Mouse (Mus musculus) megakaryocyte-erythroid progenitor cell, adult 5-6 weeks (primary cell): Measurements from ENCODE around the gene E430018J23Rik. TPM values are rescaled to one million over a fixed set of nuclear protein-coding genes. Genes with fewer than 3 reads are reported as not detected.
A peak's percentile ranks its signal among the peaks of the same experiment; 100 is the strongest.
"Not testable (repeated sequence)": the region's sequence is repeated elsewhere in the genome, so short reads cannot be mapped to it uniquely, and the experiment has no call there.

Experiments used
- ATAC-seq: replicated peaks from 2 replicates; pipeline ENCODE4 v1.8.0; 2016; ENCODE audit warnings: mild to moderate bottlenecking, inconsistent platforms; ENCODE audit not compliant: severe bottlenecking, poor library complexity, low FRiP score, low TSS enrichment
- total RNA-seq, 2 experiments: library from RNA; stranded (forward) in 1 of 2; stranded (reverse) in 1 of 2; fragments of 200-1000, 215-1000 nt in 1 of 2; fragments of >200 nt in 1 of 2; fragmentation: Nextera tagmentation in 1 of 2; gene quantifications; 2 replicates each; pipeline ENCODE4 v1.2.3; 2014 to 2017

E430018J23Rik gene
- total RNA-seq (2014; fragmentation: Nextera tagmentation) (3.1 and 8.6 TPM in 2 replicates), total RNA-seq (2017) (7.8 TPM in 2 replicates)

DNA sequence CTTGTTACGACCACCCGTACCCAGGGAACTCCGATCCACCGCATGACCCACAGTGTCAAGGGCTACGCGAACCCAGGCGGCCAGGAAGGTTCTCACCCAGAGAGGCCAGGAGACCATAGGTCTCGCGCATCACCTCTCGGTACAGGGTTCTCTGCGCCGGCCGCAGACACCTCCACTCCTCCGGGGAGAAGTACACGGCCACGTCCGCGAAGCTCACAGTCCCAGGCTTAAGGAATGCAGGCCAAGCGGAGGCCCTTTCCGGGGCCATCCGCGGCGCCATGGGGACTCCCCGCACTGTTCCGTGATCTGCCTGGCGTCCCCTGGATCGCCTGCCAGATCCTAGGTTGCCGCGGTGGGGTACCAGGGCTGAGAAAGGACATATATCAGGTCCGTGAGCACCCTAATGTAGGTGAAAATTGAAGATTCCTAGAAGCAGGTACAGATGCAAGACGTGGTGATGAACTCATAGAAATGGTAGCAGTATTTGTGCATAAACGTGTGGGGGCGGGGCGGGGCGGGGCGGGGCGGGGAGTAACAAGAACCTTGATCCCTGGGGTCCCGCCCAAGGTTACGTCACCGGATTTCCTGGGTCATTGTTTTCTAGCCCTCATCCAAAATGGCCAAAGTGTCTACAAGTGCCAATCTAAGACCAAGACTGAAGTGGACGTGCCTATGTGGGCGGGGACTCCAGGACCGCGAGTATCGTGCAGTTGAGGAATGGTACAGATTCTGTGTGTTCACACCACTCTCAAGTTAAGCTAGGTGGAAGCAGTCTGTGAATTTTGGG is at the start of gene E430018J23Rik:
TSS of gene E430018J23Rik (minus strand) at position 473 of the 787 bp plus-strand sequence.
- ATAC-seq = peak; percentile 92

DNA sequence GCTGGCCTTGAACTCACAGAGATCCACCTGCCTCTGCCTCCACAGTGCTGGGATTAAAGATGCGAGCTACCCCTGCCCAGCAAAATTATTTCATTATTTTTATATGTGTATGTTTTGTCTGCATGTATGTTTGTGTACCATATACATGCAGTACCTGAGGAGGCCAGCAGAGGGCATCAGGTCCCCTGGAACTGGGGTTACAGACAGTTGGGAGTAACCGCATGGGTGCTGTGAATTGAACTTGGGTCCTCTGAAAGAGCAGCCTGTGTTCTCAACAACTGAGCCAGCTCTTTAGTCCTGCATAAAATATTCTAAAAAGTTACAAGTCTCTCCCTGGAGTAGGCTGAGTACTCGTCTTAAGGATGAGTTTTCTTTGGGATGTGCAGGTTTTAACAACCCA is 44.3 kb upstream of the E430018J23Rik start:
- no peak for ATAC-seq

DNA sequence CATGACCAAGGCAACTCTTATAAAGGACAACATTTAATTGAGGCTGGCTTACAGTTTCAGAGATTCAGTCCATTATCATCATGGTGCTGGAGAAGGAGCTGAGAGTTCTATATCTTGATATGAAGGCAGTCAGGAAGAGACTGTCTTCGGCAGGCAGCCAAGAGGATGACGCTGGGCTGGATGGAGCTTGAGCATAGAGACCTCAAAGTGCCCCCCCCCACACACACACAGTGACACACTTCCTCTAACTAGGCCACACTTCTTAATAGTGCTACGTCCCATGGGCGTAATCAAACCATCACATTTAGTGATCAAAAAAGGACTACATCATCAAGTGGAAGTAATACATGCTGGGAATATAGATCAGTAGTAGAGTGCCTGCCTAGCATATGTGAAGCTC is 41.8 kb upstream of the E430018J23Rik start:
- no peak for ATAC-seq

GRCm38 (mm10) chr7:127426354-127426753 is 32.9 kb upstream of the E430018J23Rik start:
- no peak for ATAC-seq

GRCm38 (mm10) chr7:127425911-127426310 is 32.5 kb upstream of the E430018J23Rik start:
- ATAC-seq = no peak

- no peak for ATAC-seq
These were observed 31.9 kb upstream of the E430018J23Rik start for GRCm38 (mm10) chr7:127425291-127425690.

DNA sequence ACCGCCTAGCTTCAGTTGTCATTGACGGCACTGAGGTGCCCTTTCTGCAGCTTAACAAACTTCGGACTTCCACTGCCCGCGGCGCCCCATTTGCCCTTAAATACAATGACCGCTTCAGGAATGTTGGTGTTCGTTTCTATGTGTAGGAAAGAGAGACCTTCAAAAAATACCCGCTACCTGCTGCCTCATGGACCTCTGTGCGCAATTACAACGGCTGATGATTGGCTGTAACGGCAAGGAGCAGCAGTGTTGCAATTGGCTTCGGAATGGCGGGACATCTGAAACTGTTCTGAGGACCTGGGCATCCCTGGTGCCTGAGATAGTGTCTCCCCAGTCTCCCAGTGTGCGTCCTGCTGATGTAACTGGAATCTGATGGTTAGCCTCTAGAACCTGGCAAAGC is 28.8 kb upstream of the E430018J23Rik start:
- peak; percentile 58 for ATAC-seq

DNA sequence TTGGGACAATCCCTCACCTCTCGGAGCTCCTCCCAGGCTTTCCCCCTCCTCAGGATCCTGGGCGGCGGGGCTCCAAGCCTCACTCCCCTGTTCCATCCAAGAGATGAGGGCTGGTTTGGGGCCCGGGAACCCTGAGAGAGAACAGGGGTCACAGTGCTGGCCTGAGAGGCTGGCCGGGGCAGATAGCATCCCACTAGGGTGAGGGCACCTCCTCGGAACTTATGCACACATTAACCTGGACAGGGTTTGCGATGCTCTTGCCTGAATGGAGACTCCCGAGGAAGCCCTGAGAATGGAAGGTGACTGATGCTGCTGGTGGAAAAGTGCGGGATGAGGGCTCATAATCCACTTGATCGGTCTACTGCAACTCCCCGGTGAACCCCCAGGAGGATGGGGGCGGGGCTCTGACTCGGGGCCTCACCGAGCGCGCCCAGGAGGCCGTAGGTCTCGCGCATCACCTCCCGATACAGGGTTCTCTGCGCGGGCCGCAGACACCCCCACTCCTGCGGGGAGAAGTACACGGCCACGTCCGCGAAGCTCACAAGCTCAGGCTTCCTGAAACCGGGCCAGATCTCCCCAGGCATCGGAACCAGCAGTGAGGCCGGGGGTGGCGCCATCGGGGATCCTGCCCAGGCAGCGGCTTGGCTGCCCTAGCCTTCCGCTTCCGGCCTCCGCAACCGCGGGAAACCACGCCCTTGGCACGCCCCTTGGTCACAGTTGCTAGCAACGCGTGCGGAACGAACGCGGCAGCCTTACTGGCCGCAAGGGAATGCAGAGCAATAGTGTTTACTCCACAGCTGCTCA is 28.2 kb upstream of the E430018J23Rik start, which contains the start of gene Zfp688:
TSS of gene Zfp688 (minus strand) at position 681 of the 804 bp plus-strand sequence.
- ATAC-seq = peak; percentile 95

DNA sequence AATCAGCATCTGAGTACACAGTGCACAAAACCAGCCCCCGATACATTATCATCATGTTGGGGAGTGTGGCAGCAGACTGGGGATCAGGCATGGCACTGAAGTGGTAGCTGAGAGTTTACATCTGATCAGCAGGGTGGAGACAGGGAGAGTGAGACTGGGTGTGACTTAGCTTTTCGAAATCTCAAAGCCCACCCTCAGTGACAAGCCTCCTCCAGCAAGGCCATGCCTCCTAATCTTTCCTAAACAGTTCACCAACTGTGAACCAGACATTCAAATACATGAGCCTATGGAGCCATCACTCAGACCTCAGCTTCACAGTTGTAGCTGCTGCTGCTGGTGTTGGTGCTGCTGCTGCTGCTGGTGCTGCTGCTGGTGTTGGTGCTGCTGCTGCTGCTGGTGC is 18.0 kb upstream of the E430018J23Rik start:
- peak; percentile 55; the same call in 1 of the 2 replicates for ATAC-seq

GRCm38 (mm10) chr7:127406002-127406987 is 12.9 kb upstream of the E430018J23Rik start, which contains the start of gene Zfp764:
Gene Zfp764 (minus strand): TSS chr7:127406822.
- ATAC-seq = peak; percentile 83

DNA sequence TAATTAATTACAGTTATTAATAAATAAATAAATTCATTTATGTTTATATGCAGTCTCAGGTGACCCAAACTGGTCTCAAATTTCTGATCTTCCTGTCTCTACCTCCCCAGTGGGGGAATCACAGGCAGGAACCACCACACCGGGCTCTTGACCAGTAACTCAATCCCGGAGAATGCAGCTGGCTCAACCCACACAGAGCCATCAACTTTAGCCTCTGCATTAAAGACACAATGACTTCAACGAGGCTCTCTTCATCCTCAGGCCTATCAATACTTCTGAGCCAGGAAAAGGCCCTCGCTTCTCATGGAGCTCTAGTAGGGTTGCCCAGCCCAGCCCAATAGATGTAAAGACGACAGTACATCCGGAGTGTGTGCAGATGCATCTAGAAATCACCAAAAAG is 10.7 kb upstream of the E430018J23Rik start:
- not testable (repeated sequence) for ATAC-seq

DNA sequence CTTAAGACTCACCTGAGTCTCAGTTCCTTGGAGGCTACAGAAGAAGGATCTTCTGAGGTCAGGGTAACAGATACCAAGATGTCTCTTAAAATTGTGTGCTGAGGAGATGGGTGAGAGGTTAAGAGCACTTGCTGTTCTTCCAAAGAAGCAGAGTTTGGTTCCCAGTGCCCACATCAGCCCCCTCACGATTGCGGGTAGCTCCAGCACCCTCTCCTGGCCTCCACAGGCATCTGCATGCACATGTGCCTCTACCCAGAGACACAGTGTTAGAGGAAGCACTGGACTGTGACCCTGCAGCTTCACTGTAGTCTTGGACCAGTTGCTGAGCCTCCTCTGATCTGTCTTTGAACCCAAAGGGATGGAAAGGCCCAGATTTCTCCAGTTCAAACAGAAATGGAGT is 9.6 kb upstream of the E430018J23Rik start:
- ATAC-seq = peak; percentile 58; the same call in 1 of the 2 replicates

- ATAC-seq = no peak
These were observed 6.9 kb upstream of the E430018J23Rik start for GRCm38 (mm10) chr7:127400355-127400754.

DNA sequence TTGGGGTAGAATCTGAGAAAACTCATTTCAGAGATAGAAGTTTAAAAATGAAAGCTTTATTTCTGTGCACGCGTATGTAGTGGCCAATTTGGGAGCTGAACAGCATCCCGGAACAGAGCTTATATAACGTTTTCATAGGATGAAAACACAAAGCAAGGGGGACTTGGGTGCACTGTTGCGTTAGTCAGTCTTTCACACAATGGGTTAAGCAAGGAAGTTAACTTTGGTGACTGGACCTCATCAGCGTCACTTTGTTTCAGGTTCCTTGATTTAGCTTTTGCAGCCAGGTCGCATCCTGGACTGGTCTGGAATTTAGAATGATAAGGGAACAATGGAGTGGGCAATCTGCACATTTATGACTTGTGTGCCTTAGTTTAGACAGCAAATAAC is 510 bp upstream of the E430018J23Rik start:
- no peak for ATAC-seq

DNA sequence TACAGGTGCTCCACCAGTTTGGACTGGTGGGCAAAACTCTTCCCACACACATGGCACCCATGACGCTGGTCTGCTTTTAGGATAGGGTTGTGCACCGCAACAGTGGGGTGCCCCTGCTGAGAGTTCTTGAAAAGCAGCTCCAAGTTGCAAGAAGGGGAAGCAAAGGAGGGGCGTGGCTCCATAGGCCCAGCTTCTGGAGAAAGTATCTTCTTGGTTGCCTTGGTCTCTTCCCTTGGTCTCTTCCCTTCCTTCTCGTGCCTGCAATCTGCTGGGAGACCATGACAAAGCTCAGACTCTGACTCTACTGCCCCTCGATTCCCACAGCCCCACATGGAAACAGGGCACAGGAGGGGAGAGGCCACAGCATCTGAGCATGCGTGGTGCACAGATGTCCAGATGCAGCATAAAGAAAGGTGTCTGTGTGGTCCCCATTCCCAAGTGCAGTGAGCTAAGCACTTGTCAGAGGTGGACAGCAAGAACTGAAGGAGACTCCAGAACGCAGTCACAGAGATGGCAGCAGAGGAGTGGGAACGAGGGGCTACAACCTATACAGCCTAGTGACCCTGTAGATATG is 1.1 kb downstream of the E430018J23Rik start:
- no peak for ATAC-seq

DNA sequence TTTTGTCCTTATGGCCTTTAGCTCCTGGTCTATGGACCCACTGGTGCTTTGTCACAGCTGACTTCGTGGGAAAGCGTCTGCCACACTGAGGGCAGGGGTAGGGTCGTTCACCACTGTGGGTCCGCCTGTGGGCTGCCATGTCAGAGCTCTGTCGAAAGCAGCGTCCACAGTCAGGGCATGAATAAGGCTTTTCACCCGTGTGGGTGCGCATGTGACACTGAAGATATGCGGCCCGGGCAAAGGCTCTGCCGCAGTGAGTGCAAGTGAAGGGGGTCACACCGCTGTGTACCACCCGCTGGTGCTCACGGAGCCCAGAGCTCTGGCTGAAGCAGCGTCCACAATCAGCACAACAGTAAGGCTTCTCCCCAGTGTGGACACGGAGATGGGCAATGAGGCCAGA is 1.9 kb downstream of the E430018J23Rik start:
- no peak for ATAC-seq

- no peak for ATAC-seq
These were observed 3.1 kb downstream of the E430018J23Rik start for GRCm38 (mm10) chr7:127390306-127390705.

DNA sequence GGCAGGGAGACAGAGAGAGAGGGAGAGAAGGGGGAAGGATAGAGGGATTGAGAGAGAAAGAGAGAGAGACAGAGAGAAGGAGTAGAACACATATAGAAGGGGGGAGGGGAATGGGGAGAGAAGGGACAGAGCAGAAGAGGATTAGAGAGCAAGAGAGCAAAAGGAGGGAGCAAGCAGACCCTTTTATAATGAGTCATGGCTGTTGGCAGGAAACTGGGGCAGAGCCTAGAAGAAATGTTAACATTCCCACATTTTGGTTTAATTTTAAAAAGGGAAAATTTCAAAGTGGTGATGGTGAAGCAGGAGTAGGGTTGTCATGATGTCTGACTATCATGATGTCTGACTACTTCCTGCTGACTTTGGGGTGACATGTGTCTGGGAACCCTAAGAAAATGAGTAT is 5.2 kb downstream of the E430018J23Rik start:
- ATAC-seq = not testable (repeated sequence)
